Mouse (Mus musculus): ENCODE data around the gene Plb1. TPM values are rescaled to one million over a fixed set of nuclear protein-coding genes. Genes with fewer than 3 reads are reported as not detected.

The Plb1 gene
- polyA plus RNA-seq, 1 experiment from 2014 or later = 0.18 TPM

- no peak for DNase-seq
- Histone ChIP-seq H3K27me3 (ENCODE audit: insufficient read depth, low read length) (no peaks in the 10 kb centered on the region), H3K27ac (ENCODE audit: low read depth) (no peak overlapping the region), H3K9ac (replicated peaks) (no peak overlapping the region), H3K9me3 (ENCODE audit: low read length) (no peaks in the 10 kb centered on the region), H3K36me3 (replicated peaks; ENCODE audit: insufficient read depth, low read length) (no peaks in the 10 kb centered on the region), H3K4me1 (ENCODE audit: insufficient read depth) (no peaks in the 10 kb centered on the region), H3K4me3 (ENCODE audit: low read depth, low read length) (no peak overlapping the region), H3K4me2 (ENCODE audit: low read depth, low read length) (no peak overlapping the region)
- ATAC-seq = no peak
- TF ChIP-seq EP300 (IDR thresholded peaks at IDR 0.05; ENCODE audit: low read depth) = no peak
- TF ChIP-seq CTCF (IDR thresholded peaks at IDR 0.05; ENCODE audit: low read depth) = no peak
- WGBS (ENCODE audit: insufficient replicate concordance) = 35% methylated on average over 4 of the region's 4 CpGs
Observed at GRCm38 (mm10) chr5:32332591-32332990, 100.1 kb downstream of the Plb1 start.

GRCm38 (mm10) chr5:32335172-32335571 lies 102.7 kb downstream of the Plb1 start:
- WGBS (ENCODE audit: insufficient replicate concordance) = 26% methylated on average over 6 of the region's 6 CpGs
- no peak overlapping the region for H3K9ac ChIP-seq (replicated peaks)
- no peak overlapping the region for H3K4me3 ChIP-seq (ENCODE audit: low read depth, low read length)
- TF ChIP-seq CTCF (IDR thresholded peaks at IDR 0.05; ENCODE audit: low read depth) = no peak
- TF ChIP-seq EP300 (IDR thresholded peaks at IDR 0.05; ENCODE audit: low read depth) = no peak
- no peak for DNase-seq
- no peak for ATAC-seq
- no peak overlapping the region for H3K27ac ChIP-seq (ENCODE audit: low read depth)
- H3K27me3 ChIP-seq (ENCODE audit: insufficient read depth, low read length) = no peaks in the 10 kb centered on the region
- no peak overlapping the region for H3K4me2 ChIP-seq (ENCODE audit: low read depth, low read length)
- H3K4me1 ChIP-seq (ENCODE audit: insufficient read depth) = no peaks in the 10 kb centered on the region
- H3K36me3 ChIP-seq (replicated peaks; ENCODE audit: insufficient read depth, low read length) = no peaks in the 10 kb centered on the region
- H3K9me3 ChIP-seq (ENCODE audit: low read length) = no peaks in the 10 kb centered on the region

- Histone ChIP-seq H3K4me3 (ENCODE audit: low read depth, low read length) (no peak overlapping the region), H3K9me3 (ENCODE audit: low read length) (no peaks in the 10 kb centered on the region), H3K9ac (replicated peaks) (no peak overlapping the region), H3K36me3 (replicated peaks; ENCODE audit: insufficient read depth, low read length) (no peaks in the 10 kb centered on the region), H3K27me3 (ENCODE audit: insufficient read depth, low read length) (no peaks in the 10 kb centered on the region), H3K27ac (ENCODE audit: low read depth) (no peak overlapping the region), H3K4me2 (ENCODE audit: low read depth, low read length) (no peak overlapping the region), H3K4me1 (ENCODE audit: insufficient read depth) (no peaks in the 10 kb centered on the region)
- TF ChIP-seq CTCF (IDR thresholded peaks at IDR 0.05; ENCODE audit: low read depth) (no peak), EP300 (IDR thresholded peaks at IDR 0.05; ENCODE audit: low read depth) (no peak)
- no peak for DNase-seq
- ATAC-seq = no peak
- 59% methylated on average over 5 of the region's 5 CpGs for WGBS (ENCODE audit: insufficient replicate concordance)
Observed at GRCm38 (mm10) chr5:32336092-32336491, 103.6 kb downstream of the Plb1 start.

GRCm38 (mm10) chr5:32337336-32337735 lies 104.8 kb downstream of the Plb1 start:
- no peak for TF ChIP-seq EP300 (IDR thresholded peaks at IDR 0.05; ENCODE audit: low read depth)
- no peak for TF ChIP-seq CTCF (IDR thresholded peaks at IDR 0.05; ENCODE audit: low read depth)
- ATAC-seq (no peak), DNase-seq (no peak)
- 17% methylated on average over 1 of the region's 1 CpGs for WGBS (ENCODE audit: insufficient replicate concordance)
- H3K27me3 ChIP-seq (ENCODE audit: insufficient read depth, low read length) = no peaks in the 10 kb centered on the region
- no peak overlapping the region for H3K4me2 ChIP-seq (ENCODE audit: low read depth, low read length)
- no peak overlapping the region for H3K27ac ChIP-seq (ENCODE audit: low read depth)
- H3K9ac ChIP-seq (replicated peaks) = no peak overlapping the region
- H3K9me3 ChIP-seq (ENCODE audit: low read length) = no peaks in the 10 kb centered on the region
- no peaks in the 10 kb centered on the region for H3K36me3 ChIP-seq (replicated peaks; ENCODE audit: insufficient read depth, low read length)
- H3K4me1 ChIP-seq (ENCODE audit: insufficient read depth) = no peaks in the 10 kb centered on the region
- no peak overlapping the region for H3K4me3 ChIP-seq (ENCODE audit: low read depth, low read length)

GRCm38 (mm10) chr5:32338339-32338738 lies 105.8 kb downstream of the Plb1 start:
- H3K9me3 ChIP-seq (ENCODE audit: low read length) = no peaks in the 10 kb centered on the region
- no peaks in the 10 kb centered on the region for H3K27me3 ChIP-seq (ENCODE audit: insufficient read depth, low read length)
- 17% methylated on average over 2 of the region's 2 CpGs for WGBS (ENCODE audit: insufficient replicate concordance)
- H3K27ac ChIP-seq (ENCODE audit: low read depth) = no peak overlapping the region
- DNase-seq (peak; percentile 45), ATAC-seq (peak; percentile 72)
- peak; percentile 70 for TF ChIP-seq CTCF (IDR thresholded peaks at IDR 0.05; ENCODE audit: low read depth)
- no peak for TF ChIP-seq EP300 (IDR thresholded peaks at IDR 0.05; ENCODE audit: low read depth)
- H3K9ac ChIP-seq (replicated peaks) = no peak overlapping the region
- no peaks in the 10 kb centered on the region for H3K4me1 ChIP-seq (ENCODE audit: insufficient read depth)
- no peak overlapping the region for H3K4me3 ChIP-seq (ENCODE audit: low read depth, low read length)
- no peak overlapping the region for H3K4me2 ChIP-seq (ENCODE audit: low read depth, low read length)
- no peaks in the 10 kb centered on the region for H3K36me3 ChIP-seq (replicated peaks; ENCODE audit: insufficient read depth, low read length)

GRCm38 (mm10) chr5:32338766-32339165 lies 106.3 kb downstream of the Plb1 start:
- H3K36me3 ChIP-seq (replicated peaks; ENCODE audit: insufficient read depth, low read length) = no peaks in the 10 kb centered on the region
- no peak overlapping the region for H3K27ac ChIP-seq (ENCODE audit: low read depth)
- H3K9ac ChIP-seq (replicated peaks) = no peak overlapping the region
- no peaks in the 10 kb centered on the region for H3K9me3 ChIP-seq (ENCODE audit: low read length)
- H3K27me3 ChIP-seq (ENCODE audit: insufficient read depth, low read length) = no peaks in the 10 kb centered on the region
- H3K4me3 ChIP-seq (ENCODE audit: low read depth, low read length) = no peak overlapping the region
- WGBS (ENCODE audit: insufficient replicate concordance) = 60% methylated on average over 3 of the region's 3 CpGs
- H3K4me1 ChIP-seq (ENCODE audit: insufficient read depth) = no peaks in the 10 kb centered on the region
- no peak for DNase-seq
- H3K4me2 ChIP-seq (ENCODE audit: low read depth, low read length) = no peak overlapping the region
- TF ChIP-seq CTCF (IDR thresholded peaks at IDR 0.05; ENCODE audit: low read depth) = no peak
- no peak for TF ChIP-seq EP300 (IDR thresholded peaks at IDR 0.05; ENCODE audit: low read depth)
- no peak for ATAC-seq

- Histone ChIP-seq H3K27me3 (ENCODE audit: insufficient read depth, low read length) (no peaks in the 10 kb centered on the region), H3K9me3 (ENCODE audit: low read length) (no peaks in the 10 kb centered on the region), H3K4me3 (ENCODE audit: low read depth, low read length) (no peak overlapping the region), H3K36me3 (replicated peaks; ENCODE audit: insufficient read depth, low read length) (no peaks in the 10 kb centered on the region), H3K9ac (replicated peaks) (no peak overlapping the region), H3K4me1 (ENCODE audit: insufficient read depth) (peaks cover 2% of the 10 kb centered on the region; the same call in 1 of the 2 replicates), H3K27ac (ENCODE audit: low read depth) (no peak overlapping the region), H3K4me2 (ENCODE audit: low read depth, low read length) (no peak overlapping the region)
- 55% methylated on average over 1 of the region's 1 CpGs for WGBS (ENCODE audit: insufficient replicate concordance)
- ATAC-seq (no peak), DNase-seq (no peak)
- TF ChIP-seq CTCF (IDR thresholded peaks at IDR 0.05; ENCODE audit: low read depth) = no peak
Observed at GRCm38 (mm10) chr5:32340246-32340645, 107.7 kb downstream of the Plb1 start.

Measured in liver, postnatal 0 days (tissue).